Mouse (Mus musculus): ENCODE measurements around the gene Tesk2. TPM values are rescaled to one million over a fixed set of nuclear protein-coding genes. Genes with fewer than 3 reads are reported as not detected.
"Not testable (repeated sequence)": the region's sequence is repeated elsewhere in the genome, so short reads cannot be mapped to it uniquely, and the experiment has no call there.

Tesk2 gene
- total RNA-seq (2022), result 1 to 10 TPM; 4.9 to 6.8 (median 6.7) TPM

DNA sequence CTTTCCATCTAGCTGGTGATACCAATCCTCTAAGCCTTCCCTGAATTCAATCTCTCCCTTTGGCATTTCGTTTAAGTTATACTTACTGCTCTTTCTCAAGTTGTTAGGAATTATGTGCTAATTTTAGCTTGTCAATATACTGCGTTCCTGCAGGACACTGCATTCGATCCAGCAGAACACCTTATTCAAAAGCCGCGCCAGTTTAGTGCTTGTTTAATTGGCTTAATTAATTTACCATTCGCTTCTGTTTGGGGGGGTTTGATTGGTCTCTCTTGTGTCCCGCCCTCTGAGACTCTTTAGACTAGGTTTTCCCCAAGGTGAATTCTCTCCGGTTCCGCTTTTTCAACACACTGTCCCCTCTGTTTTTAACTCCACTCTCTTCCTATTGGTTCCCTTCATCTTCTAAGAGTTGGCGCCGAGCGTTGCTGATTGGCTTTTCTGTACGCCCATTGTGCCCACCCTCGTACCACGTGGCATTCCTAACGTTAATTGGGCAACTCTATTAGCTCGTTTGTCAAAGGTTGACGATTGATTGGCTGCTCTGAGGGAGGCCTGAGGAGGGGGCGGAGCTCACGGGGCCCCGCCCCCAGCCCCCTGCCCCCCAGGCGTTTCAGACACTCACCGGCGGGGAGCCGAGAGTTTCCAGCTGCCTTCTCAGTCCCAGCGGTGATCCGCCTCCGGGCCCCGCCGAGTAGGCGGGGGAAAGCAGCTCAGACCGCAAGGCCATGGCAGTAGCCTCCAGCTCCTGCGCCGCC is at the start of gene Tesk2:
Tesk2 (plus strand) TSS at position 606 of the 755 bp plus-strand sequence.
- peak; percentile 94 for DNase-seq

DNA sequence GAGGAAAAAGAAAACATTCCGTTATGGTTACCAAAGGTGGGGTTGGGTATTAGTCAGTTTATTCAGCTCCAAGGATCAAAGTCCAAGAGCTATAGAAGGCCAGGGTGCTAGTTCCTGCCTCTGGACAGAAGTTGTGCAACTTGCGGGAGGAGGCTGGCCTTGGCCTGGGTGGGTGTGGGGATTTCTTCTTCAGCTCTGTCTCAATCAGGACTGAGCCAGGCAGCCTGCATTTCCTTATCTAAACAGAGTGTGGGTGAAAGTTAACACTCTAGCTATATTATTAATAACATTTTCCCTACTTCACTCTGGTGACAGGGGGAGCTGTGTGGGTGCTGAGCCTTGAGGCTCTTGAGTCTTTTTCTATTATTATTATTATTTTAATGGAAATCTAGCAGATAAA is 48.0 kb upstream of the Tesk2 start:
- peak; percentile 82 for DNase-seq

DNA sequence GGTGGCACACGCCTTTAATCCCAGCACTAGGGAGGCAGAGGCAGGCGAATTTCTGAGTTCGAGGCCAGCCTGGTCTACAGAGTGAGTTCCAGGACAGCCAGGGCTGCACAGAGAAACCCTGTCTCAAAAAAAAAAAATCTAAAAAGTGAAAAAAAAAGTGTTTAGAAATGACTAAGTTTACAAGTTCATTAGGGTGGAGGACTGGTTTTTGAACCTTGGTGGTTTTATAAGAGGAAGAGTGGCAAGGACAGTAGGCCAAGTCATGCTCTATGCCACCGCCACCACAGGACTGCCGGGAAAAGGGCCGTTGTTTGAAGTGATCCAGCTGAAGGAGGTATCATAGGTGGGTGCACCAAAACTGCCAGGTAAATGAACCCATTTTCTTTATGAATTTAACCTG is 46.0 kb upstream of the Tesk2 start:
- not testable (repeated sequence) for DNase-seq

DNA sequence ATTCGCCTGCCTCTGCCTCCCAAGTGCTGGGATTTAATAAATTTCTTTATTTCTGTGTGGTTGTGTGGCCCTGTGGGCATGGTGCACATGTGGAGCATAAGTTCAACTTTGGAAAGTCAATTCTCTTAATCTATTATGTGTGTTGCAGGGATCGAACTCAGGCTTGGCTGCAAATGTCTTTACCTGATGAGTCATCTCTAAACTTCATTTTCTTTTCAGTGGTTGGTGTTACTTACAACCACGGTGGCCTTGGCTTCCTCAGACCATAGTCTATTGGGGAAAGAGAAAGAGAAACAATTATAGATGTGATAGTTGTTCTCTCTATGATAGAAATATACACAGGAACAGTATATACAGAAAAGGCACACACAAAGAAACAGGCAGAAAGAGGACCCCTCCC is 44.7 kb upstream of the Tesk2 start:
- no peak for DNase-seq

DNA sequence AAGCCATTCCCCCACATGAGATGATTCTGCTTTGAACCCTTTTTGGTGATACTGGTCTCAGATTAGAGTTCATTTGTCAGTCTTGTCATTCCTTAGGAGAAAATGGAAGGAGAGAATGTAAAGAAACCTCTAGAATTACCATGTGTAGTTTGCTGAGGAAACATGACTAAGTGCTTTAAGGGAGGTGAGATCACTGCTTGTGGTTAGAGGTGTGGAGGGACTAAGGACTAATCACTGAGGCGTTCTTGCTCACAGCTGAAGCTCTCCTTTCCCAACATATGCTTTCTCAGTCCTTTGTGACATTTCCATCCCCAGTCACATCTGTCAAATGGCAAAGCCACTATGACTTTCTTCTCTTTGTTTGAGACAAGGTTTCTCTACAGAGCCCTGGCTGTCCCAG is 42.9 kb upstream of the Tesk2 start:
- DNase-seq, result no peak

DNA sequence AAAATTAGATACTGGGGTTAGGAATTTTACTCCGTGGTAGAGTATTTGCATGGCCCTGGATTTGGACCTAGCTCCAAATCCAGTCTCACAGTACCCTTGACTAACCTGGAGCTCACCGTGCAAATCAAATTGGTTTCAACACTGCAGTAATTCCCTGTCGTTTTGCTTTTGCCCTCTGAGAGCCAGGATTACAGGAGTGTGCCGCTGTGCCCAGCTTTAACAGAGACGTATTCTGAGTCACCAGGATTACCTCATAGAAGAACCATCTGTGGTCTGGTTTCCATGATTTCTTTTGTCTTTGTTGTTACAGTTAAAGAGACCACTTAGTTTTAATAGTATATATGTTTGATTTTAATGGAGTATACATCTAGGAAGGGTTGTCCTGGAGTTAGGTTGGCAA is 41.6 kb upstream of the Tesk2 start:
- DNase-seq, result no peak

DNA sequence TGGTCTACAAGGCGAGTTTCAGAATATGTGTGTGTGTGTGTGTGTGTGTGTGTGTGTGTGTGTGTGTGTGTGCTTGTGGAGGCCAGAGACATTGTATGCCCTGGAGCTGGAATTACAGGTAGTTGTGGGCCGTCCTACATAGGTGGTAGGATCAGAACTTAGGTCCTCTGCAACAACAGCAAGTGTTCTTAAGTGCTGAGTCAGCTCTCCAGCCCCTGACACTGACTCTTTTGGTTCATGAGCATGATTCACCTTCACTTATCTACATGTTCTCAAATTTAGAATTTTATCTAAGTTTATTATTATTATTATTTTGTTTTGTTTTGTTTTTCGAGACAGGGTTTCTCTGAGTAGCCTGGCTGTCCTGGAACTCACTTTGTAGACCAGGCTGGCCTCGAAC is 40.2 kb upstream of the Tesk2 start:
- not testable (repeated sequence) for DNase-seq

DNA sequence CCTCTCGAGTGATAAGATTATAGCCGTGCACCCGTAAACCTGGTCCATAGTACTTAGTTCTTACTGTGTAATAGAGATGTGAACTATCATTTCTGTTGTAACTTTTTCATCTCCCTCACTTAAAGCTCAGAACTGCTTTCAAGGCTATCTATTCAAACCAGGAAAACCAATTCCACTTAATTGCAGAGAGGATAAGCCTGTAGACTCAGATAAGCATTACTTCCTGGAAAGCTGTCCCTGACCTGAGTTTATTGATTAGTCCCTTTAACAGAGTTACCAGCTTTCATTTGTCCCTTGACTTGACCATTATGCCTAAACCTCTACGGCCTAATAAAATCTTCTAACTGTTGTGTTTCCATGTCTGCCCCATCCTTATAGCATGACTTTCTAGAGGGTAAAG is 36.8 kb upstream of the Tesk2 start:
- no peak for DNase-seq

DNA sequence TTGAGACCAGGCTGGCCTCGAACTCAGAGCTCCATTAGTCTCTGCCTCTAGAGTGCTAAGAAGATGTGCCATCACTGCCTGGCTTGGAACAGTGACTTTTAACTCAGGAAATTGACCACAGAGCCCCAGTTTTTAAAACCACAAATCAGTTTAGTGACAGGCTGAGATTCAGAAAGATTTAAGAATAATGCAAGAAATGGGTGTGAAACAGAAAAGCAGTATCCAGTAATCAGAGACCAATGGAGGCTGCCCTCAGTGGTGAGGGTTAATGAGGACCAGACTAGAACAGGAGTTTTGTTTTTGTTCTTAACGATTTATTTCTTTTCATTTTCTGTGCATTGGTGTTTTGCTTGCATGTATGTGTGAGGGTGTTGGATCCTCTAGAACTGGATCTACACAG is 36.1 kb upstream of the Tesk2 start:
- no peak for DNase-seq

DNA sequence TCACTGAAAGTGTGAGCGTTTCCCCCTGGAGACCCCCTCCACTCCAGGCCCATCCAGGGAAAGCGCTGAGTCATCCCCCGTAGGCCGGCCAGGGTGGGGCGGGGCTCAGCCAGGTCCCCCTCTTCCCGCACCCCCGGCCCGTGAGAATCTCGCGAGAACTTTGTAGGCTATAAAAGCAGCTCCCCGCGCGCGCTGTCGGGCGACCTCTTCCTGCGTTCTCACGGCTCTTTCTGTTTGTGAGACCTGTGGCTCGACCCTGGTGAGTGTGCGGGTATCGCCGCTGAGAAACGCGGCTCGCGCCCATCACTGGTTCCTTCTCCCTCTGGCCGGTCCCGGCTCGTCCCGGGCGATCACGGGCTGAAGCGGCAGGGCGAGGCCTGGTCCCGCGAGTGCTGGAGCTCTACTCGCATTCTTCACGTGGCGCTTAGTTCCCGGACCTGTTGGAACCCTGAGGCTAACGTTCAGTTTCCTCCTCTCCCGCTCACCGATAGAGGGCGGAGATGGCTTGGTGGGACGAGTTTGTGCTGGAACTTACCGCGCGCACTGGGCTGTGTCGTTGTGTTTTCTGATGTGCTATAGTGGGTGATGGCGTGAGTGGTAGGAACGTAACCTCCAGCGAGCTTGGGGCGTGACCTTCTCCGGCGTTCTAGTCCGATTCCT is 35.2 kb upstream of the Tesk2 start, which contains the start of gene Prdx1:
Prdx1 (plus strand) TSS at position 143 of the 660 bp plus-strand sequence.
- peak; percentile 93 for DNase-seq

DNA sequence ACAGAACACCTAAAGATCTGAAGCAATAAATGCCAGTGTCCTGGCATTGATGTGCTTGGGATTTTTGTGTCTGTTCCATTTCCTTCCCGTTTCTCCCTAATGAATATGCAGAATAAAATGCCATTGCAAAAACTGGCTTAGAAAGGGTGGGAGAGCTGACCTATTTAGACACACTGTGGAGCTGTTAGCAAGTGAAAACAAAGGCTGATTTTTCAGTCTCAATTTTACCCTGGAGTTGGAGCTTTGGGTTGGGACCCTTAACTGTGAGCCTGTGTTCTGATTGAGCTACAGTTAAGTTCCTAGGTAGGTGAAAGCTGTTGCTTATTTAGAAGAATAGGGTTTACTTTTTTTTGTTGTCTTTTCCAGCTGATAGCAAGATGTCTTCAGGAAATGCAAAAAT is 33.7 kb upstream of the Tesk2 start:
- DNase-seq, result no peak

DNA sequence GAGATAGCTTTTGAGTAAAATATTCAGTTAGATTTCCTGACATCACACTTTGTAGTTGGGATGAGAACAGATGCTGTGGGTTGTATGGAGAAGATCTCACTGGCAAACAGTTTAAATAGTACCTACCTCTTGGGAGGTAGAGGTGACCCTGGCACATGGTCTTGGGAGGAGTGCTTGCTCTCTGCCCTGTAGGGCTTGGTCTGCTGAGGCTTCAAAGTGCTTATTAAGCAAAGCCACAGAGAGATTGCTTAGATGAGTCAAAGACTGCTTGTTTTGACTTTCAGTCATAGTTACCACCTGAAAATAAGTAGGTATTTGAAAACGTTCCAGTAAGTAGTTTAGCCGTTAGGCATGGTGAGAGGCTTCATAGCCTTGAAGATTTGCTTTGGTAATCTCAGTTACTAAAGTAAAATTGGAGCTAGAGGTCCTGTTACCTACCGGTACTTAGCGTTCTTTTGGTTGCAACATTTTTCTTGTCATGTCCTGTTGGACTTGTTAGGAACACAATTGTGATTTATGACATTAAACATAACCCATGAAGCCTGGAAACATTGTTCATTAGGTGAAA is 31.4 kb upstream of the Tesk2 start:
- no peak for DNase-seq

DNA sequence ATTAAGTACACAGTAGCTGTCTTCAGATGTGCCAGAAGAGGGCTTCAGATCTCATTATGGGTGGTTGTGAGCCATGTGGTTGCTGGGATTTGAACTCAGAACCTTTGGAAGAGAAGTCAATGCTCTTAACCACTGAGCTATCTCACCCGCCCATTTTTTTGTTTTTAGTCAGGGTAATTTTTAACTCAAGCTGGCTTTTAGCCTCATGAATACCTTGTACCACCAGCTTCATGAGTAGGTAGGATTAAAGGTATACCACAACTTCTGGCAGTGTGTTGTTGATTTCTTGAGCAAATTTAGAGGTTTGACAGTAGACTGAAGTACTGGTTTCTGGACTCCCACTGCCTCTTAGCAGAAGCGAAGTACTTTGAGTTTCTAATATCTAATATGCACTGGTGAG is 28.6 kb upstream of the Tesk2 start:
- no peak for DNase-seq

DNA sequence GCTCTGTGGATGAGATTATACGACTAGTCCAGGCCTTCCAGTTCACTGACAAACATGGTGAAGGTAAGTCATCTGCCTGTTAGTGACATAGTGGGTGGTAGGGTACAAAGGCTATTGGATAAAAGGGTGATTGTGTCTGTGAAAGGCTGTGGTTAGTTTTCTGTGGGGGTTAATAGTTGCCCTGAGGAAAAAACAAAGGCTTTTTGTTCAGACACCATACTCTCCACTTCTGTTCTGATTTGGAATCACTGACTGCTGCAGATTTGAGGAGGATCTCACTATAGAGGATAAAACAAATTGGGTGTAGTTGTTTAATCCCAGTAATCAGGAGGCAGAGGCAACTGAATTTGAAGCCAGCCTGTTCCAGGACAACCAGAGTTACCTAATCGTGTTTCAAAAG is 27.0 kb upstream of the Tesk2 start:
- DNase-seq, result no peak

DNA sequence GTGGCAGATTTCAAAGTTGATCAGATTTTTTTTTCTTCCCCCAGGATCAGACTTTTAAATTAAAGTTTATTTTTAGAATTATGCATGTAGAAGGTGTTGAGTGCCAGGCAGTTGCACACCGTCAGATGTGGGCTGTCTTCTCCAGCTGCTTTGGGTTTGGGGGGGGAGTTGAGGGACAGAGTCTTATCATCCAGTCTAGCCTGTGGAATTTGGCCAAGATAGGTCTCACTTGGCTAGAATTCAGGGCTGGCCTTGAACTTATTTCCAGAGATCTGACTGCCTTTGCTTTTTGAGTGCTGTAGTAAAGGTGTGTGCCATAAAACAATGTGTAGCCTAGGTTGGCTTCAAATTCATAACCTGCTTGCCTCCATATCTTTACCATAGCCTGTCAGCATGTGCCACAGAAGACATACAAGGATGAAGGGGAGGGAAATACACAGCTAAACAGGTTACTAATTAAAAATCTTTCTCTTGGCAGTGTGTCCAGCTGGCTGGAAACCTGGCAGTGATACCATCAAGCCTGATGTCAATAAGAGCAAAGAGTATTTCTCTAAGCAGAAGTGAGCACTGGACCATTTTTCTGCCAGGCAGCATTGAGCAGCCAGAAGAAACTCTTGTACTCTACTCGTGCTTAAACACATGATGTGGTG is 21.9 kb upstream of the Tesk2 start:
- peak; percentile 57 for DNase-seq

DNA sequence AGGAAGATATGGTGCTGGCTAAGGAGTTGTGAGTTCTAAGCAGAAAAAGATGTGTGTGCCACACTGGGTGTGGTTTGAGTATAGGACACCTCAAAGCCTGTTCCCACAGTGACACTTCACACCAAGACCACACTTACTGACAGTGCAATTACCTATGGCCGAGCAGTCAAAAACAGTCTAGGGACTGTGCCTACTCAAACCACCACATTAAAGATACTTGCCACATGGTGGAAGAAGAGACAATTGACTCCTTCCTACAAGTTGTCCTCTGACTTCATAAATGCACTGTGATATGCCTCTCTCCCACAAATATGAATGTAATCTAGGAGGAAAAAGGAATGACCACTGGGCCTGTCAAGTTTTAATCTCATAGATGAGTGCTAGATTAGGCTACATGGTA is 19.8 kb upstream of the Tesk2 start:
- no peak for DNase-seq

DNA sequence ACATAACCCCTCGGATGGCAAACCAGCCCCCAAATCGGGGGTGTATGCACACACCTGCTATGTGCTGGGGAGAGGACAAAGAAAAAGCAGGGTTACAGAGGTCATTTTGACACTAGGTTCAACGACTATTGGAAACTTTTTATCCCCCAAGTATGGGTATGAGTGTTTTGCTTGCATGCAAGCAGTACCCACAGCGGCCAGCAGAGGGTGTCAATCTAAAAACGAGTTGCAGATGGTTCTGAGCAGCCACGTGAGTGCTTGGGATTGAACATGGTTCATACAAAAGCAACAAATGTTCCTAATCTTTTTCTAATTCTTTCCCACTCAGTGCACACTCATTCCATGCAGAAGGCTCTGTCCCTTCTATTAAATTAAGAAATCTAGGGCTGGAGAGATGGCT is 16.9 kb upstream of the Tesk2 start:
- DNase-seq, result peak; percentile 66

DNA sequence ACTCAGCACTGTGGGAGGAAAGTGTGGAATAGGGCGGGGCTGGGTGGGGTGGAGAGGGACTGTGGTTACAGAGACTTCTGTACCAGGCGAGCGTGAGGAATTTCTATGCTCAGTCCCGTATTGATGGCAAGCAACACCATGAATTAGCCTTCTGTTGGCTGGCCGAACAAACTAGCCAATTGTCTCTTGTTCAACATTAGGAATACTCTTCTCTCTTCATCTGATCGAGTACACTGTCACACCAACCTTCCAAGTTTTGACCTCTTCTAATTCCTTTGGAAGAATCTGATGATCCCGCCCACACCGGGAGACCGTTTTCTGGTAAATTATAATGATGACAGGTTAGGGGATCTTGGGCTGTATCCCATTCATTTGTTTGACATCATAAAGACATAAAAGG is 13.1 kb upstream of the Tesk2 start:
- no peak for DNase-seq

DNA sequence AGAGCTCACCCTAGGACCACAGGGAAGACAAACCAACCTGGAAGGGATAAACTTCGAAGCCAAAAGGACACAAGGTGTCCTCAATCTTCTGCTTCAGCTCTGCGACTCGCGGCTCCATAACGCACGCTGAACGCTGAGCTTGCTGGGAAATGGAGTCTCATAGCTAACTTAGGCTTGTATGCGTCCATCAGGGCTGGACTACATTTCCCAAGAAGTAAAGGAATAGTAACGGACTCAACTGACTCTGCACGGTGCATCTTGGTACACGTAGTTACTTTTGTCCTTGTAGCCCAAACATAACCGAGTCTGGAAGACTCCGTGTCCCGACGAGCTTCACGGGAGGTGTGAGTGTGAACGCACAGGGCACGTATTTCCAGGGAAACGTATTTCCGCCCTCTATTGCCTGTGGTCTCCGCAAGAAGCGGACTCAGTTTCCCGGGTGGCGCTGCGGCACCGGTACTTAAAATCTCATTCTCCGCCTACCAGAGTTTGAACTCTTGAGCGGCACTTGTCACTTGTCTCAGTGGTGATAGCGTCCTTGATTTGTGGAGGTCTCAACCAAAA is 12.5 kb upstream of the Tesk2 start, which contains the start of the genes Mmachc and Ccdc163:
Mmachc (minus strand) TSS at position 206 of the 564 bp plus-strand sequence.
Ccdc163 (plus strand) TSS at position 309 of the 564 bp plus-strand sequence.
- peak; percentile 94 for DNase-seq

DNA sequence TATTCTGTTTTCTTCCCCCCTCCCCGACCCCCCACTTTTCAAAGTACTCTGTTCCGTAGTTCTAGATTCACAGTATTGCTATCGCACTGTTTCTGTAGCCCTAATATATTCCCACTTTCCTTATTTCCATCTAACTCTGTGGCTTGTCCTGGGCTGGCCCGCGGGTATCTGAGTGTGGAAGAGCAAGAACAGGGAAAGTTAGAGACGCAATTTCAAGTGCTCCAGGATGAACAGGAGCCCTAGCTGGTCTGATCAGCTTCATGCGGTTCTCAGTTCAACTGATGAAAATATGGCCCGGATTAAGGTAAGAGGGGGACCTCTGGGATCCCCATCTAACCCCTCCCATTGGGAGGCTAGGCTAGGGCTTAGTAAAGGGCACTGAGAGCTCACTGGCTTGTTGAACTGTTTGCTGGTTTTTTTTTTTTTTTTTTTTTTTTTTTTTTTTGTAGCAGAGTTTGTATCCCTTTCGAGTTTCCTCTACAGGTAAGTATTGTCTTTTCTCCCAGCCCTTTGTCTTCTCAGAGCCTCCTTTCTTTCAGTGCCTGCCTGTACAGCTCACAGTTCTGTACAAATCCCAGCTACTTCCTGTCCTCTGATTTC is 11.9 kb upstream of the Tesk2 start:
- DNase-seq, result no peak

DNA sequence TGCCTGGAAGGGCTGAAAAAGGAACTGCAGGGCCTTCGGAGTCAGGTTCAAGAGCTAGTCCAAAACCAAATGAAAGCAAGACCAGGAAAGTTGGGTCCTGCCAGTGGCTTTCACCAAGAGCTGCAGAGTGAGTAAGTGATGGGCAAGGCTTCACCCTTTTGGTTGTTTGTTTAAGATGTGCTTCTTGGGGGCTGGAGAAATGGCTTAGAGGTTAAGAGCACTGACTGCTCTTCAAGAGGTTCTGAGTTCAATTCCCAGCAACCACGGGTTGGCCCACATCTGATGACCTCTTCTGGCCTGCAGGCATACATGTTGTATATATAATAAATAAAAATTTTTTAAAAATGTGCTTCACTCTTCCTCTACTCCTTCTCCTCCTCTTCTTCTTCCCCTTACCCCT is 10.6 kb upstream of the Tesk2 start:
- no peak for DNase-seq

DNA sequence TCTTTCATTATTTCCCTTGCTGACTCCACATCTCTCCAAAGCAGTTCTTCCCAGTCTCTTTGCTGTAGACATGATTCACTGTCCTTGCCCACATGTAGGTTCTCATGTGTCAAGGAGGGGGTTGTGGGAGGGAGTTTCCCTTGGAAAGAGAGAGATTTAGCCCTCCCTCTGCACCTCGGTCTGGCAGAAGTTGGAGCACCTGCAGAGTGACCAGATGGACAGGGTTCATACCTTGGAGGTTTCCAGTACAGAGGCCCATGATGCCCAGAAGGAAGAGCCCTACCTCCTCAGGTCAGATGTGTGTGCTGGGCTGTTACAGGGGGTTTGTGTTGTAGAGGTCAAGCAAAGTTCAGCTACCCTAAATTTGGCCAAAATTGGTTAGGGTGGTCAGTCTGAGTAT is 8.2 kb upstream of the Tesk2 start:
- no peak for DNase-seq

Measured in adrenal gland, adult 8-10 months (tissue).